Mouse (Mus musculus) WW6 (cell line): Measurements from ENCODE around the gene Csrp2.

Source experiments
- DNase-seq: peaks from one replicate; pipeline ENCODE4 v3.0.0-alpha.2; 2013; ENCODE audit warnings: low read depth, low spot score

The Csrp2 gene

GRCm38 (mm10) chr10:110971044-110971443 lies 51.5 kb downstream of the Csrp2 start:
- DNase-seq: no peak

GRCm38 (mm10) chr10:110971483-110971882 lies 51.9 kb downstream of the Csrp2 start:
- no peak for DNase-seq

- no peak for DNase-seq
Measured at GRCm38 (mm10) chr10:110971998-110972397, 52.4 kb downstream of the Csrp2 start.

- DNase-seq: no peak
Measured at GRCm38 (mm10) chr10:110974463-110974862, 54.9 kb downstream of the Csrp2 start.

- DNase-seq: no peak
Measured at GRCm38 (mm10) chr10:110974885-110975284, 55.3 kb downstream of the Csrp2 start.

- no peak for DNase-seq
Measured at GRCm38 (mm10) chr10:110976046-110976445, 56.5 kb downstream of the Csrp2 start.

GRCm38 (mm10) chr10:110977379-110977778 lies 57.8 kb downstream of the Csrp2 start:
- DNase-seq: no peak

- DNase-seq: no peak
Measured at GRCm38 (mm10) chr10:110979431-110979830, 59.8 kb downstream of the Csrp2 start.

GRCm38 (mm10) chr10:110980441-110980840 lies 60.9 kb downstream of the Csrp2 start:
- DNase-seq: no peak

GRCm38 (mm10) chr10:110982771-110983170 lies 63.2 kb downstream of the Csrp2 start:
- no peak for DNase-seq

GRCm38 (mm10) chr10:110986682-110987081 lies 67.1 kb downstream of the Csrp2 start:
- no peak for DNase-seq
